Mouse (Mus musculus) NIH3T3 (cell line): ENCODE results near the gene Adgrb2.

ENCODE experiments used
- DNase-seq: peaks from one replicate; pipeline ENCODE4 v3.0.0-alpha.2; 2012; ENCODE audit warnings: low read depth

Adgrb2 gene

GRCm38 (mm10) chr4:130033496-130033895 lies 48.8 kb downstream of the Adgrb2 start:
- no peak for DNase-seq

GRCm38 (mm10) chr4:130036112-130036511 lies 51.4 kb downstream of the Adgrb2 start:
- DNase-seq = peak; percentile 75

GRCm38 (mm10) chr4:130036573-130037401 lies 52.1 kb downstream of the Adgrb2 start:
- DNase-seq = peak; percentile 98

- DNase-seq = peak; percentile 66
These were observed 54.7 kb downstream of the Adgrb2 start for GRCm38 (mm10) chr4:130039351-130039750.

GRCm38 (mm10) chr4:130041076-130041475 lies 56.4 kb downstream of the Adgrb2 start:
- DNase-seq = no peak

GRCm38 (mm10) chr4:130044211-130044610 lies 59.5 kb downstream of the Adgrb2 start:
- peak; percentile 81 for DNase-seq

GRCm38 (mm10) chr4:130045609-130046008 lies 60.9 kb downstream of the Adgrb2 start:
- peak; percentile 18 for DNase-seq

GRCm38 (mm10) chr4:130047331-130048202 lies 62.9 kb downstream of the Adgrb2 start, which contains the start of gene Col16a1:
Col16a1 (plus strand) TSS chr4:130047840.
- peak; percentile 99 for DNase-seq

GRCm38 (mm10) chr4:130048203-130048479 lies 63.5 kb downstream of the Adgrb2 start:
- peak; percentile 53 for DNase-seq

- peak; percentile 98 for DNase-seq
These were observed 65.6 kb downstream of the Adgrb2 start for GRCm38 (mm10) chr4:130050056-130050824.

- peak; percentile 45 for DNase-seq
These were observed 67.6 kb downstream of the Adgrb2 start for GRCm38 (mm10) chr4:130052283-130052682.

- no peak for DNase-seq
These were observed 68.4 kb downstream of the Adgrb2 start for GRCm38 (mm10) chr4:130053111-130053510.

- peak; percentile 57 for DNase-seq
These were observed 70.1 kb downstream of the Adgrb2 start for GRCm38 (mm10) chr4:130054727-130055126.

- DNase-seq = no peak
These were observed 70.7 kb downstream of the Adgrb2 start for GRCm38 (mm10) chr4:130055160-130056010.

GRCm38 (mm10) chr4:130056011-130056322 lies 71.3 kb downstream of the Adgrb2 start:
- DNase-seq = no peak

- no peak for DNase-seq
These were observed 71.8 kb downstream of the Adgrb2 start for GRCm38 (mm10) chr4:130056471-130056870.

- peak; percentile 31 for DNase-seq
These were observed 76.3 kb downstream of the Adgrb2 start for GRCm38 (mm10) chr4:130060937-130061336.

- no peak for DNase-seq
These were observed 78.5 kb downstream of the Adgrb2 start for GRCm38 (mm10) chr4:130063191-130063590.

- DNase-seq = peak; percentile 82
These were observed 82.1 kb downstream of the Adgrb2 start for GRCm38 (mm10) chr4:130066816-130067215.

GRCm38 (mm10) chr4:130070523-130070922 lies 85.9 kb downstream of the Adgrb2 start:
- no peak for DNase-seq

GRCm38 (mm10) chr4:130071758-130072157 lies 87.1 kb downstream of the Adgrb2 start:
- no peak for DNase-seq
